Mouse (Mus musculus): ENCODE measurements at regions not wholly inside any gene's neighbourhood (a gene's known extent, or its start where the extent isn't known, plus 50 kb on each side); places are given as distances from the start of the nearest gene placed in this dataset.

DNA sequence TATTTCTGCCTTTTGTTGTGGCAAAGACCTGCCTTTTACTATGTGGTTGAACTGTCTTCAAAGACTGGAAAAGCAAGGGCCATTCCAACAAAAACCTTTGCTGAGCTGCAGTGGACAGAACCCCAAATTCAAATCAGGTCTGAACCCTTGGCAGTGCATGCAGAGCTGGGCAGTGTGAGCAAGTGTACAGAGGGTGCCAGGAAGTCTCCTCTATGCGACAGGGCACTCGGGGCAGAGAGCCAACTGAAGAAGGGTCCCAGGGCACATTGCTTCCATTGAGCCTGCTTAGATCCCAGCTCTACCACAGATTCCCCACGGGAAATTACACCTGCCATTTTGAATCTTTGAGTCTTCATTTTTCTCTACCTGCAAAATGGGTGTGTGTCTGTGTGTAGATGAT, 79.0 kb upstream of the Smim23 start:
- TF ChIP-seq CTCF (IDR thresholded peaks at IDR 0.05; ENCODE audit: control insufficient read depth, insufficient read depth, insufficient read length) (no peak), MAX (IDR thresholded peaks at IDR 0.05) (no peak), USF1 (IDR thresholded peaks at IDR 0.05; ENCODE audit: low read depth) (no peak)

Data from C2C12 (cell line).